Mouse (Mus musculus) limb, embryonic 15.5 days (tissue): Measurements from ENCODE around the gene Sh3bp2. TPM values are rescaled to one million over a fixed set of nuclear protein-coding genes. Genes with fewer than 3 reads are reported as not detected.

Experiments used
- ATAC-seq: fragments of 200-750 bp; cut with Nextera tagmentation; 2 replicates; pipeline ENCODE4 v1.8.0; 2017; ENCODE audit warnings: low read depth, moderate TSS enrichment; ENCODE audit not compliant: insufficient number of reproducible peaks, low FRiP score, low TSS enrichment
- H3K27ac ChIP-seq: fragments of 300-500 bp; sonication (generic); 2 replicates; pipeline ENCODE4 v1.5.1; 2015; ENCODE audit warnings: moderate library complexity, mild to moderate bottlenecking, inconsistent platforms
- H3K27me3 ChIP-seq: fragments of 300-500 bp; sonication (generic); 2 replicates; pipeline ENCODE4 v1.6.1; 2015; ENCODE audit warnings: inconsistent platforms
- H3K36me3 ChIP-seq: fragments of 300-500 bp; sonication (generic); 2 replicates; pipeline ENCODE4 v1.6.1; 2015; ENCODE audit warnings: inconsistent platforms
- H3K4me1 ChIP-seq: fragments of 300-500 bp; sonication (generic); 2 replicates; pipeline ENCODE4 v1.6.1; 2015; ENCODE audit warnings: inconsistent platforms
- H3K4me2 ChIP-seq: fragments of 300-500 bp; sonication (generic); 2 replicates; pipeline ENCODE4 v1.6.1; 2015; ENCODE audit warnings: mild to moderate bottlenecking, inconsistent platforms
- H3K4me3 ChIP-seq: fragments of 300-500 bp; sonication (generic); 2 replicates; pipeline ENCODE4 v1.5.1; 2015; ENCODE audit warnings: mild to moderate bottlenecking, inconsistent platforms
- H3K9ac ChIP-seq: fragments of 300-500 bp; sonication (generic); 2 replicates; pipeline ENCODE4 v1.6.1; 2015; ENCODE audit warnings: inconsistent platforms
- H3K9me3 ChIP-seq: fragments of 300-500 bp; sonication (generic); 2 replicates; pipeline ENCODE4 v1.6.1; 2016; ENCODE audit warnings: inconsistent platforms
- WGBS: fragments of 180-500 bp; shearing (Covaris S2); methylation state at CpG from one replicate; pipeline ENCODE4 v1.1.7; 2015; 5-methylcytosine and 5-hydroxymethylcytosine counted together
- polyA plus RNA-seq: library from polyadenylated mRNA; unstranded; fragments of >200 nt; fragmentation: Nextera tagmentation; extraction: Ambion mirVana; gene quantifications from 2 replicates; pipeline ENCODE4 v1.2.1, GENCODE M21; 2015

The Sh3bp2 gene
- polyA plus RNA-seq, 1 experiment from 2014 or later: 10.0 TPM

GRCm38 (mm10) chr5:34513466-34514217 is 12.0 kb upstream of the Sh3bp2 start, which contains the start of gene Tnip2:
Gene Tnip2 (minus strand): TSS chr5:34513991.
- H3K4me3 ChIP-seq: peak within 1 kb of the TSS; percentile 80
- under 1% methylated on average over 63 of the region's 64 CpGs for WGBS
- peak within 1 kb of the TSS; percentile 63; the same call in 1 of the 2 replicates for H3K27ac ChIP-seq
- H3K36me3 ChIP-seq: no peaks in the 10 kb centered on the region
- peak within 1 kb of the TSS; percentile 79 for H3K9ac ChIP-seq
- no peaks in the 10 kb centered on the region for H3K9me3 ChIP-seq
- H3K4me2 ChIP-seq: peak within 1 kb of the TSS; percentile 97
- H3K27me3 ChIP-seq: no peaks in the 10 kb centered on the region
- ATAC-seq: peak; percentile 97
- H3K4me1 ChIP-seq: peaks cover 12% of the 10 kb centered on the region

- no peaks in the 10 kb centered on the region for H3K27me3 ChIP-seq
- H3K9me3 ChIP-seq: no peaks in the 10 kb centered on the region
- peaks cover 12% of the 10 kb centered on the region for H3K4me1 ChIP-seq
- peak overlapping the region; percentile 97 for H3K4me2 ChIP-seq
- ATAC-seq: no peak
- WGBS: 15% methylated on average over 7 of the region's 7 CpGs
- no peak overlapping the region for H3K27ac ChIP-seq
- H3K36me3 ChIP-seq: no peaks in the 10 kb centered on the region
- 0 out of 2 replicates have a peak overlapping the region, but pooled peaks have one; percentile 39 for H3K9ac ChIP-seq
- peak overlapping the region; percentile 80 for H3K4me3 ChIP-seq
Measured at GRCm38 (mm10) chr5:34514218-34514566, 11.4 kb upstream of the Sh3bp2 start.

- H3K9me3 ChIP-seq: no peaks in the 10 kb centered on the region
- no peak for ATAC-seq
Measured at GRCm38 (mm10) chr5:34515096-34515495, 10.5 kb upstream of the Sh3bp2 start.

GRCm38 (mm10) chr5:34517913-34518312 is 7.7 kb upstream of the Sh3bp2 start:
- no peak for ATAC-seq
- WGBS: 25% methylated on average over 3 of the region's 3 CpGs

More at GRCm38 (mm10) chr5:34515096-34515495, 10.5 kb upstream of the Sh3bp2 start:
- H3K27me3 ChIP-seq: no peaks in the 10 kb centered on the region
- H3K27ac ChIP-seq: no peak overlapping the region
- H3K4me1 ChIP-seq: peaks cover 12% of the 10 kb centered on the region
- no peak overlapping the region for H3K4me3 ChIP-seq
- no peak overlapping the region for H3K9ac ChIP-seq
- H3K36me3 ChIP-seq: no peaks in the 10 kb centered on the region
- no peak overlapping the region for H3K4me2 ChIP-seq

GRCm38 (mm10) chr5:34519389-34519910 is 6.2 kb upstream of the Sh3bp2 start:
- 70% methylated on average over 9 of the region's 9 CpGs for WGBS
- Histone ChIP-seq H3K4me1 (peaks cover under 1% of the 10 kb centered on the region; the same call in 1 of the 2 replicates), H3K9me3 (no peaks in the 10 kb centered on the region), H3K36me3 (no peaks in the 10 kb centered on the region), H3K4me3 (no peak overlapping the region), H3K27me3 (no peaks in the 10 kb centered on the region), H3K9ac (no peak overlapping the region), H3K27ac (no peak overlapping the region), H3K4me2 (no peak overlapping the region)
- ATAC-seq: no peak

More at GRCm38 (mm10) chr5:34517913-34518312, 7.7 kb upstream of the Sh3bp2 start:
- Histone ChIP-seq H3K4me3 (no peak overlapping the region), H3K4me1 (peaks cover 11% of the 10 kb centered on the region), H3K9ac (no peak overlapping the region), H3K27ac (no peak overlapping the region), H3K27me3 (no peaks in the 10 kb centered on the region), H3K4me2 (no peak overlapping the region), H3K36me3 (no peaks in the 10 kb centered on the region), H3K9me3 (no peaks in the 10 kb centered on the region)

- no peak for ATAC-seq
- no peaks in the 10 kb centered on the region for H3K27me3 ChIP-seq
- no peak overlapping the region for H3K27ac ChIP-seq
- H3K36me3 ChIP-seq: no peaks in the 10 kb centered on the region
- H3K9me3 ChIP-seq: no peaks in the 10 kb centered on the region
- WGBS: 64% methylated on average over 11 of the region's 11 CpGs
- H3K4me2 ChIP-seq: no peak overlapping the region
- no peaks in the 10 kb centered on the region for H3K4me1 ChIP-seq
- H3K4me3 ChIP-seq: no peak overlapping the region
- no peak overlapping the region for H3K9ac ChIP-seq
Measured at GRCm38 (mm10) chr5:34520458-34521209, 5.0 kb upstream of the Sh3bp2 start.

GRCm38 (mm10) chr5:34521337-34521736 is 4.3 kb upstream of the Sh3bp2 start:
- WGBS: 74% methylated on average over 3 of the region's 3 CpGs
- H3K4me2 ChIP-seq: no peak overlapping the region

GRCm38 (mm10) chr5:34523958-34524485 is 1.6 kb upstream of the Sh3bp2 start:
- Histone ChIP-seq H3K4me3 (no peak overlapping the region), H3K9ac (no peak overlapping the region), H3K4me1 (peaks cover 6% of the 10 kb centered on the region; the same call in 1 of the 2 replicates), H3K36me3 (no peaks in the 10 kb centered on the region), H3K9me3 (no peaks in the 10 kb centered on the region), H3K4me2 (no peak overlapping the region), H3K27me3 (no peaks in the 10 kb centered on the region), H3K27ac (no peak overlapping the region)
- ATAC-seq: no peak
- WGBS: 50% methylated on average over 4 of the region's 4 CpGs

More at GRCm38 (mm10) chr5:34521337-34521736, 4.3 kb upstream of the Sh3bp2 start:
- Histone ChIP-seq H3K27ac (no peak overlapping the region), H3K36me3 (no peaks in the 10 kb centered on the region), H3K9ac (no peak overlapping the region), H3K4me1 (peaks cover 6% of the 10 kb centered on the region; the same call in 1 of the 2 replicates), H3K27me3 (no peaks in the 10 kb centered on the region), H3K9me3 (no peaks in the 10 kb centered on the region), H3K4me3 (no peak overlapping the region)
- no peak for ATAC-seq

GRCm38 (mm10) chr5:34524511-34524910 is 1.1 kb upstream of the Sh3bp2 start:
- no peak overlapping the region for H3K4me2 ChIP-seq
- H3K9me3 ChIP-seq: no peaks in the 10 kb centered on the region
- no peaks in the 10 kb centered on the region for H3K27me3 ChIP-seq
- no peak for ATAC-seq
- no peaks in the 10 kb centered on the region for H3K36me3 ChIP-seq
- H3K4me3 ChIP-seq: no peak overlapping the region
- peaks cover 6% of the 10 kb centered on the region; the same call in 1 of the 2 replicates for H3K4me1 ChIP-seq
- no peak overlapping the region for H3K9ac ChIP-seq
- no peak overlapping the region for H3K27ac ChIP-seq

- Histone ChIP-seq H3K4me3 (peak overlapping the region; percentile 57), H3K4me2 (peak overlapping the region; percentile 82), H3K9ac (no peak overlapping the region), H3K27me3 (no peaks in the 10 kb centered on the region), H3K9me3 (no peaks in the 10 kb centered on the region), H3K27ac (no peak overlapping the region), H3K4me1 (peaks cover 9% of the 10 kb centered on the region), H3K36me3 (no peaks in the 10 kb centered on the region)
- no peak for ATAC-seq
- 50% methylated on average over 5 of the region's 5 CpGs for WGBS
Measured at GRCm38 (mm10) chr5:34526477-34526775, 788 bp downstream of the Sh3bp2 start.

- H3K9me3 ChIP-seq: no peaks in the 10 kb centered on the region
- H3K4me3 ChIP-seq: no peak overlapping the region
- H3K27me3 ChIP-seq: no peaks in the 10 kb centered on the region
- 82% methylated on average over 2 of the region's 2 CpGs for WGBS
- no peaks in the 10 kb centered on the region for H3K36me3 ChIP-seq
- H3K4me2 ChIP-seq: no peak overlapping the region
- no peak overlapping the region for H3K27ac ChIP-seq
- no peak overlapping the region for H3K9ac ChIP-seq
- no peak for ATAC-seq
- H3K4me1 ChIP-seq: peaks cover 9% of the 10 kb centered on the region
Measured at GRCm38 (mm10) chr5:34527352-34527751, 1.7 kb downstream of the Sh3bp2 start.

- Histone ChIP-seq H3K9me3 (no peaks in the 10 kb centered on the region), H3K9ac (no peak overlapping the region), H3K4me2 (no peak overlapping the region), H3K4me1 (peaks cover 9% of the 10 kb centered on the region), H3K4me3 (no peak overlapping the region), H3K27me3 (no peaks in the 10 kb centered on the region), H3K27ac (no peak overlapping the region), H3K36me3 (no peaks in the 10 kb centered on the region)
- ATAC-seq: no peak
- WGBS: 66% methylated on average over 5 of the region's 5 CpGs
Measured at GRCm38 (mm10) chr5:34528724-34529123, 3.1 kb downstream of the Sh3bp2 start.
